In the genomic region with DNA sequence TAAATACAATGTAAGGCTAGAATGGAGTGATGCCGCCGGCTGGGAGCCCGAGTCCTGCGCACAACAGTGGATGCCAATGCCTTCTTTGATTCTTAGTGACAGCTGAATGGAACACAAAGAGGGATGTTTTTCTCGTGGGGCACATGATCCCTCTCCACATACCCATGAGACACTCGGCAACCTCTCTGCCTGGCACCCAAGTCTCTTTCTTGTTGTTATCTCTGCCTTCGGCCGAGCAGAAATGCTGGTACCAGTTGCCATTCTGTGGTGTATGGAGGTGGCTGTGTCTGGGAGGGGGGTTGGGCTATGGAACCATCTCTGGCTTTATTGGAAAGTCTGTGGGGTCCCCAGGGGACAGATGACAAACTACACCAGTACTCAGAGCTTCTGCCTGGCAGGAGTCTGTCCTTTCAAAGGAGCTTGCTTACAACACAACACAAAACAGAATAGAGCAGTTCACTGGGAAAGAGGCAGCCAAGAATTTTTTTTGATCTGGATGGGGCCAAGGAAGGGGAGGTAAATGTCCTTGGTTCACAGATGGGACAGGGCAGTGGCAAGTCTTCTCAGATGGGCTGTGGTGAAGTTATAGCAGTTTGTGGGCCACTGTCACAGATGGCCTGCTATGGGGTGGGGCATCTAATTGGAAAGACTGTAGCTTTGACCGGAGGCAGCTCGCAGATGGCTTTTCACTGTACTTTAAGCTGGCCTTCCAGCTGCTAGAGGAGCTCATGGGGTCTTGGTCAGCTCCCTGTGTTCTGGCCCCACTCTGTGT, we compare ENCODE assay signal across 9 mouse cellular contexts.
DNase-seq lines count a peak whose midpoint lies in the region; ATAC-seq and TF ChIP-seq lines count a peak whose summit lies in the region.
"Had no signal": no experiment of that assay in that cellular context is flagged by ENCODE, and none has a peak within 500 bp of the region (broad histone marks: within the 10 kb centered on the region; RNA-seq: fewer than 3 reads in every experiment).

No protein-coding gene starts in this region.

- no peak for TF ChIP-seq POLR2A in brain, embryonic 14.5 days (IDR thresholded peaks at IDR 0.05; ENCODE audit: borderline replicate concordance, extremely low read depth, insufficient read depth, insufficient read length, poor library complexity, severe bottlenecking)

- H3K4me1 ChIP-seq in heart, embryonic 12.5 days (replicated peaks): peaks cover 52% of the 10 kb centered on the region
- H3K4me1 ChIP-seq in forebrain, postnatal 0 days (ENCODE audit: insufficient read depth): peaks cover 3% of the 10 kb centered on the region
- peaks cover 11% of the 10 kb centered on the region for H3K4me1 ChIP-seq in midbrain, embryonic 14.5 days (ENCODE audit: control insufficient read depth, insufficient read depth, low read length)

- no peaks in the 10 kb centered on the region for H3K36me3 ChIP-seq in heart, embryonic 12.5 days
- no peaks in the 10 kb centered on the region for H3K36me3 ChIP-seq in forebrain, postnatal 0 days (ENCODE audit: insufficient read depth)
- H3K36me3 ChIP-seq in midbrain, embryonic 14.5 days (ENCODE audit: control insufficient read depth, insufficient read depth, low read length): no peaks in the 10 kb centered on the region

- 80% methylated on average over 10 of the region's 10 CpGs for WGBS in heart, embryonic 12.5 days
- 26% methylated on average over 10 of the region's 10 CpGs for WGBS in forebrain, postnatal 0 days
- 23% methylated on average over 10 of the region's 10 CpGs for WGBS in midbrain, embryonic 14.5 days

- H3K27ac ChIP-seq in heart, embryonic 12.5 days (ENCODE audit: poor library complexity, severe bottlenecking): 0 out of 2 replicates have a peak overlapping the region, but pooled peaks have one; percentile 33
- H3K27ac ChIP-seq in forebrain, postnatal 0 days (ENCODE audit: low read depth, low read length): no peak overlapping the region
- H3K27ac ChIP-seq in midbrain, embryonic 14.5 days (replicated peaks; ENCODE audit: low read depth, low read length): no peak overlapping the region; the same call in 1 of the 2 replicates

- no peak for ATAC-seq in heart, embryonic 12.5 days (ENCODE audit: insufficient number of reproducible peaks, low FRiP score)
- ATAC-seq in forebrain, postnatal 0 days: peak; percentile 64
- ATAC-seq in midbrain, embryonic 14.5 days (ENCODE audit: low FRiP score, low TSS enrichment): 0 out of 2 replicates have a peak, but pooled peaks have one; percentile 27

- no peak overlapping the region for H3K4me3 ChIP-seq in heart, embryonic 12.5 days
- H3K4me3 ChIP-seq in forebrain, postnatal 0 days (ENCODE audit: low read depth, low read length): no peak overlapping the region
- no peak overlapping the region for H3K4me3 ChIP-seq in midbrain, embryonic 14.5 days (replicated peaks; ENCODE audit: low read depth, low read length)

- H3K4me2 ChIP-seq in heart, embryonic 12.5 days: no peak overlapping the region
- no peak overlapping the region for H3K4me2 ChIP-seq in forebrain, postnatal 0 days (ENCODE audit: low read depth)
- no peak overlapping the region for H3K4me2 ChIP-seq in midbrain, embryonic 14.5 days (ENCODE audit: low read length)

- no peak for DNase-seq in heart, postnatal 4 days
- DNase-seq in brain, embryonic 14.5 days (ENCODE audit: low read depth): peak; percentile 75
- DNase-seq in forebrain, postnatal 0 days: peak; percentile 28
- peak; percentile 53 for DNase-seq in midbrain, embryonic 14.5 days
- no peak for DNase-seq in c-Kit-positive CD71-positive TER-119-positive erythroid progenitor cells, embryonic 14.5 days (ENCODE audit: low spot score)
- no peak for DNase-seq in adrenal gland, postnatal 4 days (ENCODE audit: low spot score in 2 of 2)
- DNase-seq in gastrocnemius, adult 8-10 months (ENCODE audit: low spot score in 2 of 2): no peak
- DNase-seq: lung, postnatal 10 days had no signal

- H3K9me3 ChIP-seq in heart, embryonic 12.5 days (replicated peaks): no peaks in the 10 kb centered on the region
- no peaks in the 10 kb centered on the region for H3K9me3 ChIP-seq in forebrain, postnatal 0 days (ENCODE audit: low read length)
- H3K9me3 ChIP-seq in midbrain, embryonic 14.5 days (ENCODE audit: control insufficient read depth, low read length): no peaks in the 10 kb centered on the region

- no peak overlapping the region for H3K9ac ChIP-seq in heart, embryonic 12.5 days
- no peak overlapping the region for H3K9ac ChIP-seq in forebrain, postnatal 0 days
- H3K9ac ChIP-seq in midbrain, embryonic 14.5 days (replicated peaks; ENCODE audit: low read length): no peak overlapping the region

- TF ChIP-seq CTCF in brain, embryonic 14.5 days (IDR thresholded peaks at IDR 0.05; ENCODE audit: borderline replicate concordance, extremely low read depth, insufficient read depth, insufficient read length): no peak
- no peak for TF ChIP-seq CTCF in forebrain, postnatal 0 days (IDR thresholded peaks at IDR 0.05; ENCODE audit: low read depth)

- no peaks in the 10 kb centered on the region for H3K27me3 ChIP-seq in heart, embryonic 12.5 days (replicated peaks)
- no peaks in the 10 kb centered on the region for H3K27me3 ChIP-seq in forebrain, postnatal 0 days (ENCODE audit: insufficient read depth, low read length)
- no peaks in the 10 kb centered on the region for H3K27me3 ChIP-seq in midbrain, embryonic 14.5 days (ENCODE audit: control insufficient read depth, insufficient read depth, low read length)

Comparison
In these comparisons a context has a peak if more than half of its experiments do, and no peak if none do; other contexts are left out.
1. DNase-seq: peak in brain, embryonic 14.5 days (single experiment), forebrain, postnatal 0 days (single experiment) and midbrain, embryonic 14.5 days (single experiment); none in heart, postnatal 4 days (single experiment), c-Kit-positive CD71-positive TER-119-positive erythroid progenitor cells, embryonic 14.5 days (single experiment), adrenal gland, postnatal 4 days (0 of 2) and gastrocnemius, adult 8-10 months (0 of 2).